Mouse (Mus musculus) kidney, adult 2 months (tissue): ENCODE results near the gene Rcan2. TPM values are rescaled to one million over a fixed set of nuclear protein-coding genes. Genes with fewer than 3 reads are reported as not detected.

Experiments
- DNase-seq: peaks from one replicate; pipeline ENCODE4 v3.0.0; 2021
- H3K27ac ChIP-seq: fragments of 200-500 bp; 2 replicates; pipeline ENCODE4 v1.5.1; 2012; ENCODE audit warnings: low read depth, low read length, control low read depth, inconsistent platforms; ENCODE audit not compliant: insufficient read depth
- H3K27me3 ChIP-seq: fragments of 200-500 bp; replicated peaks from 2 replicates; pipeline ENCODE4 v1.6.1; 2012; ENCODE audit warnings: mild to moderate bottlenecking, moderate library complexity, low read length, inconsistent platforms; ENCODE audit not compliant: control insufficient read depth, insufficient read depth
- H3K36me3 ChIP-seq: fragments of 200-500 bp; 2 replicates; pipeline ENCODE4 v1.6.1; 2012; ENCODE audit warnings: mild to moderate bottlenecking, moderate library complexity, low read length, inconsistent platforms; ENCODE audit not compliant: control insufficient read depth, insufficient read depth
- H3K4me1 ChIP-seq: fragments of 200-500 bp; 2 replicates; pipeline ENCODE4 v1.6.1; 2011; ENCODE audit warnings: low read length; ENCODE audit not compliant: control insufficient read depth, insufficient read depth
- H3K4me3 ChIP-seq: fragments of 200-500 bp; 2 replicates; pipeline ENCODE4 v1.5.1; 2011; ENCODE audit warnings: mild to moderate bottlenecking, low read depth, low read length, control low read depth; ENCODE audit not compliant: insufficient read depth
- CTCF ChIP-seq: fragments of 200-500 bp; conservative IDR thresholded peaks from 2 replicates; pipeline ENCODE4 v1.5.1; 2011; ENCODE audit warnings: low read depth, mild to moderate bottlenecking, control low read depth, low read length, moderate library complexity, mixed read lengths; ENCODE audit not compliant: insufficient read depth, insufficient read length
- POLR2A ChIP-seq: fragments of 200-500 bp; IDR thresholded peaks from one replicate; pipeline ENCODE4 v1.6.1; 2011; ENCODE audit warnings: low read depth, low read length, control low read depth
- WGBS: fragments of 180-500 bp; shearing (Covaris S2); methylation state at CpG from one replicate; pipeline ENCODE4 v1.1.7; 2018; 5-methylcytosine and 5-hydroxymethylcytosine counted together
- polyA plus RNA-seq: library from polyadenylated mRNA; depleted of rRNA; stranded (reverse); fragments of >200 nt; gene quantifications from 2 replicates; pipeline ENCODE4 v1.2.3, GENCODE M21; 2012

Gene Rcan2
- polyA plus RNA-seq, 1 experiment, result 18.3 TPM

DNA sequence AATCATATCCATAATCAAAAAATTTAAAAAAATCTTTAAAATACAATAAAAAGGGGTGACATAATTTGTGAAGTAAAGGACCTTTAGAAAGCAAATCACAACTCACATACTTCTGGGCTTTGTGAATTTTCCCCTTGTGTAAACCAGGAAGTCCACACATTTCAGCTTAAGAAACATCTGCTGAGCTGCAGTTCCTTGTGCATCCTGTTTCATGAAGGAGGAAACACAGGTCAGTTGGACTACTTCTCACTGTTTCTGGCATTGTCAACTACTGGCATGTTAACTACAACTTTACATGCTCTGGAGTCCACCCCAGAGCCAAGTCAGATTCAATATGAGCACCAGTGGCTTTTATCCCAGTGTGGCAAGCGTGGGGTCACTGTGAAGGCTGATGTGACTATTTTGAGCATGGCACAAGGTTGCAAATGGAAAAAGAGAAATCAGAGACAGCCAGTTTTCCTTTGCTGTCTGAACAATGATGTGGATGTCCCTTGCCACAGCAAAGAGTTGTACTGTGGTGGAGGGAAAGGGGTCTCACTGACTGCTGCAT lies 6.3 kb upstream of the Rcan2 start:
- DNase-seq, result no peak
- TF ChIP-seq CTCF, result no peak
- TF ChIP-seq POLR2A, result no peak

GRCm38 (mm10) chr17:43801595-43802373 lies 633 bp downstream of the Rcan2 start:
- TF ChIP-seq CTCF (0 out of 2 replicates have a peak, but pooled peaks have one; percentile 18), POLR2A (no peak)
- H3K27ac ChIP-seq, result peak overlapping the region; percentile 37
- H3K4me3 ChIP-seq, result peak overlapping the region; percentile 81
- H3K36me3 ChIP-seq, result no peaks in the 10 kb centered on the region
- H3K27me3 ChIP-seq, result no peaks in the 10 kb centered on the region
- DNase-seq, result peak; percentile 66
- WGBS, result 2% methylated on average over 55 of the region's 55 CpGs
- H3K4me1 ChIP-seq, result no peaks in the 10 kb centered on the region

More for the DNA sequence above, 6.3 kb upstream of the Rcan2 start:
- Histone ChIP-seq H3K4me3 (no peak overlapping the region), H3K36me3 (no peaks in the 10 kb centered on the region), H3K4me1 (no peaks in the 10 kb centered on the region), H3K27ac (no peak overlapping the region), H3K27me3 (no peaks in the 10 kb centered on the region)
- 64% methylated on average over 1 of the region's 1 CpGs for WGBS

- Histone ChIP-seq H3K27ac (no peak overlapping the region; the same call in 1 of the 2 replicates), H3K4me3 (peak overlapping the region; percentile 81), H3K4me1 (no peaks in the 10 kb centered on the region), H3K36me3 (no peaks in the 10 kb centered on the region), H3K27me3 (no peaks in the 10 kb centered on the region; the same call in 1 of the 2 replicates)
- no peak for TF ChIP-seq CTCF
- TF ChIP-seq POLR2A, result no peak
- WGBS, result 32% methylated on average over 11 of the region's 11 CpGs
- DNase-seq, result peak; percentile 37
These were observed 1.3 kb downstream of the Rcan2 start for GRCm38 (mm10) chr17:43802414-43802813.

GRCm38 (mm10) chr17:43803111-43803510 lies 2.0 kb downstream of the Rcan2 start:
- Histone ChIP-seq H3K27me3 (no peaks in the 10 kb centered on the region; the same call in 1 of the 2 replicates), H3K4me3 (peak overlapping the region; percentile 4; the same call in 1 of the 2 replicates), H3K4me1 (no peaks in the 10 kb centered on the region), H3K36me3 (no peaks in the 10 kb centered on the region), H3K27ac (0 out of 2 replicates have a peak overlapping the region, but pooled peaks have one; percentile 22)
- DNase-seq, result no peak
- TF ChIP-seq CTCF (no peak), POLR2A (no peak)
- WGBS, result 83% methylated on average over 2 of the region's 2 CpGs

DNA sequence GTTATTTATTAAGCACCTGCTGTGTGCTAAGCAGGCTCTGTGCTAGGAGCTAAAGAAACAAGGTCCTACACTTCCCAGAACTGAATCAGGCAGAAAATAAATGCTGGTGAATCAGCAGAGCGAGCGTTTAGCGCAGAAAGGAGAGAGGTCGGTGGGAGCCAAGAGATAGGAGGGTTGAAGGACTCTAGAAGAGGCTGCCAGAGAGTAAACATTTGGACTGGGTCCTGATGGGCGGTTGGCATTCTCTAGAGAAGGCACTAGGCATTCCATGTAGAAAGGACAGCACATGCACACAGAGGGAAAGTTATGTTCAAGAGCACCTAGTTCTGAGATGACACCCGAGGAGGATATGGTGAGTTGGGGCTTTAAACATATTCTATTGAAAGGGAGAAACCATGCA lies 2.6 kb downstream of the Rcan2 start:
- 76% methylated on average over 6 of the region's 6 CpGs for WGBS
- Histone ChIP-seq H3K36me3 (no peaks in the 10 kb centered on the region), H3K4me3 (no peak overlapping the region), H3K4me1 (no peaks in the 10 kb centered on the region), H3K27ac (no peak overlapping the region), H3K27me3 (no peaks in the 10 kb centered on the region; the same call in 1 of the 2 replicates)
- no peak for TF ChIP-seq POLR2A
- no peak for TF ChIP-seq CTCF
- DNase-seq, result no peak

DNA sequence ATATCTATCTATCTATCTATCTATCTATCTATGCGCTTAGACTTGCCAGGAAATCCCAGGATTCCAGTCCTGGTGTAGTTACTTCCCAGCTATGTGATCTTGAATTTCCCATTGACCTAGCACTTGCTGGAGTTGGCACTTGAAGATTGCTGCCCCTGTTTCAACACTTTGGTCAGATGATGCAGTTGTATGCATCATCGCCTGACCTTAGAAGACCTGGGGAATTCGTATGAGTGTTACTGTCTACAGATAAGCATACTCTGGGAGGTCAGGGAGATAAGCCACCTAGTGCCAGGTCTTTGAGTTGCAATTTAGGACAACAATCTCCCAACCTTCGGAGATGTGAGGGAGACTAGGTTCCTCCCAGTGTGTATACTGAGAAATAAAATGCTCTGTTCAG lies 5.7 kb downstream of the Rcan2 start:
- Histone ChIP-seq H3K4me1 (no peaks in the 10 kb centered on the region), H3K27me3 (no peaks in the 10 kb centered on the region; the same call in 1 of the 2 replicates), H3K36me3 (no peaks in the 10 kb centered on the region), H3K27ac (no peak overlapping the region), H3K4me3 (no peak overlapping the region)
- DNase-seq, result no peak
- 72% methylated on average over 4 of the region's 4 CpGs for WGBS
- TF ChIP-seq POLR2A, result no peak
- TF ChIP-seq CTCF, result 0 out of 2 replicates have a peak, but pooled peaks have one; percentile 5

DNA sequence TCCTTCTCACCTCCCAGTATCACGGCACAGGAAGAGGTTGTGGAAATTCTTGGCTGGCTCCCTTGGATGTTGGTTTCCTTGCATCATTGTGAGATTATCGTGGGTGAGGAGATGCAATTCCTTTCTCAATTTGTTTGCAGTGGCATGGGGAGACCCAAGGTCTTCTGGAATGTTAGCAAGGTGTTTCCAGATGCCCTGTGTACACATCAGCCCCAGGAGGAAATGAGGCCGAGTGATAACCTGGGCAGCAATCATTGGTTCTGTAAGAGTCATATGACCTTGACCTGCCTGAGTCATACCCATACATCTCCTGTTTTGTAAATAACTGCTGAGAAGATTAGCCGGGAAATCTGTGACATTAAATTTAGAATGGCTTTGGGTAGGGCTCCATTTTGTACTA lies 10.3 kb downstream of the Rcan2 start:
- H3K27me3 ChIP-seq, result no peaks in the 10 kb centered on the region; the same call in 1 of the 2 replicates
- no peaks in the 10 kb centered on the region for H3K4me1 ChIP-seq
- no peak for DNase-seq
- 52% methylated on average over 4 of the region's 4 CpGs for WGBS
- no peak overlapping the region for H3K4me3 ChIP-seq
- TF ChIP-seq CTCF, result no peak
- H3K36me3 ChIP-seq, result no peaks in the 10 kb centered on the region
- no peak overlapping the region for H3K27ac ChIP-seq
